Mouse (Mus musculus) left cerebral cortex, adult 9 months (tissue): Measurements from ENCODE around the gene Mei1.

ENCODE experiments used
- DNase-seq, 2 experiments: peaks; one replicate each; pipeline ENCODE4 v3.0.0; 2022; ENCODE audit warnings: low spot score in 2 of 2

Gene Mei1

DNA sequence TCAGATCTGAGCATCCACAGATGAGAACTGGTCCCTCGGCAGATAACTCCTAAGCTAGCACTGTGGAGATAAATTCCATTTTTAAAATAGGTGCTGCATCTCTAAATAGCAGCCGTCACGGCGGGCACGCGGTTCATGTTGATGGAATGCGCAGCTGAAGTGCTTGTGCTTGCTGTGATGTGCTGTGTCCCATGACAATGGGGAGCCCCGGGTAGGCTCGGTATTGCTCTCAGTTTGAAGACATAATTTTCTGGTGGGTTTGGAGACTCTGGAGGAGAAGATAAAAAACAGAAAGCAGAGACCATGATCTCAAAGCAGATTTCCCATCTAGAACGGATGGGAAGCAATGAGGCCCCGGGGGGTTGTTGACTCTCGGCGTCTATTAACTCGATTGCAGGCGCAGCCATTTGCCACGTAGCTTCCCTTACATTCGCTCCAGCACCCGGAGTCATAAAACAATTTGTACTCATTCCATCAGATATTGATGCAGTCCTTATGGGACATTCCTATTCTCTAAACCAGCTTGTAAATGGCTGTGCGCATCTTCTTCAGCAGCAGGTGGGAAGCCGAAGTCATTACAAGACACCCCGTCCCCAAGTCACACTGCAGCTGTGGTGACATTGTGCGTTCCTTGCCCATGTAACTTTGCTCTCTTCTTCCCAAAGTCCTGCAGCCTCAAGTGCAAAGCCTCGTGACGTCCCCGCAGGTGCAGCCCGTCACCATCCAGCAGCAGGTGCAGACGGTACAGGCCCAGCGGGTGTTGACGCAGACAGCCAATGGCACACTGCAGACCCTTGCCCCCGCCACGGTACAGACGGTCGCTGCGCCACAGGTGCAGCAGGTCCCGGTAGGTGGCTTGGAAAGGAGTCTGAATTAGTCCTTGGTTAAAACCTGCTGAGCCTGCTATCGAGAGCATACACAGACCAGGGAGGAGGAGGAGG lies 100.9 kb downstream of the Mei1 start:
- no peak for DNase-seq

DNA sequence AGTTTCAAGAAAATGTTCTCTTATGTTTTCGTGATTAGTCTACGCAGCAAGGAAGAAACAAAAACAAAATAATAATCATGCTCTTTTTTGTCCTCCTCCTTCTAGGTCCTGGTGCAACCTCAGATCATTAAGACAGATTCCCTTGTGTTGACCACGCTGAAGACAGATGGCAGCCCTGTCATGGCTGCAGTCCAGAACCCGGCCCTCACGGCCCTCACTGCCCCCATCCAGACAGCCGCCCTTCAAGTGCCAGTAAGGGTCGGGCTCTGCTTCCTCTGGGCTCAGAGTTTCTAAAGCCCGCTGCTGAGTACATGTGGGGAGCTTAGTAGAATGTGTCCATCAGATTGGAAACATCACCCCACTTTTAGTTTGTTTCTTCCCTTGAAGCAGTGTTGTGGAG lies 102.9 kb downstream of the Mei1 start:
- DNase-seq = no peak

GRCm38 (mm10) chr15:82175091-82175490 lies 105.3 kb downstream of the Mei1 start:
- no peak for DNase-seq
